Mouse (Mus musculus) lung, adult 18-20 months (tissue): Measurements from ENCODE around the gene Zpbp2.

Source experiments
- DNase-seq, 2 experiments: peaks; one replicate each; pipeline ENCODE4 v3.0.0; 2022; ENCODE audit warnings: mixed read lengths in 2 of 2

The Zpbp2 gene

DNA sequence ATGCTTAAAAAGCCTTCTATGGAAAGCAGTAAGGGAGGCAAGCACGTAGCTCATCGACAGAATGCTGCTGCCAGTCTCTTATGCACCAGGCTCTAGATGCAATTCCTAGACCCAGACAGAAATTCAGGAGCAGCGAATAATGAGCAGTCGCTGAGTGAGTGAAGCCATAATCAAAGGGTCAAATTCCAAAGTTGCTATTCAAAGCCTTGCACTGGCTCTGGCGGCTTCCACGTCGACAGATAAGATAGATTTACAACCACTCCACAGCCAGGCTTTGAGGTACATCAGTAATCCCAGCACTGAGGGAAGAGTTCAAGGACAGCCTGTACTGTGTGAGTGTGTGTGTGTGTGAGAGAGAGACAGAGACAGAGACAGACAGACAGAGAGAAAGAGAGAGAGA lies 10.0 kb downstream of the Zpbp2 start:
- no peak for DNase-seq

DNA sequence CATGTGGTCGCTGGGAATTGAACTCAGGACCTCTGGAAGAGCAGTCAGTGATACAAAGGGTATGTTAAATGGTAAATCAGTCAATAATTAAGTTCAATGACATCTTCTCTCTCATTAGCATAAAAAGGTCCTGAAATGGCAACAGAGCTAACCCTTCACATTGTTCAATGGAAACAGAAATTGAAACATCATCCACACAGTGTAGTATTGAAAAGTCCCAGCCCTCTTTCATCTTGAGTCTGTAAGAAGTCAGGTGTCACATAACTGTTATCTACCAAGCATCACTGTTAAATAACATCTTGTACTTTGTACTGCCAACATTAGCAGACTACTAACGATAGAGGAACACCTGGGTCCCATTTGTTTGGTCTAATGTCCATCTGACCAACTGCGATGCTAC lies 12.1 kb downstream of the Zpbp2 start:
- DNase-seq, result no peak

DNA sequence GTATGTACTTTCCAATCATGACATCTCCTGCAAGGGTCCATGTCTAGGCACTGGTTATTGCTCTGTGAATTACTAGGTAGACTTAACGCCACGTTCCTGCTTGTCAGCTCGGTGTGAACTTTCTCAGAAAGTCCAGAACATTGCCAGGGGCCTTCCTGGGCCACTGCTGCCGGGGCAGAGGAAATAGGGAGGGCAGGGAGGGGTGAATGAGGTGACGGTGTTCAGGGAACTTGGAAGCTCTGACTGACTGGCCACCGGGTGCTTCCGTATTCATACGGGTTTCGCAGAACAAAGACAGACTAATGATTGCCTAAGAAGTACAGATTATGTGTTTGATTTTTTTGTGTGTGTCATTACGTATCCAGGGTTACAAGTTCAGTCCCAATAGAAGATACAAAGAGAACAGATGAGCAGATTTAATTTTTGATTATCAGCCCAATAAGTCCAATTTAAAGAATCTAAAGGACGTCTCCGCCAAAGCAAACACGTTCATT lies 13.1 kb downstream of the Zpbp2 start:
- DNase-seq, result no peak

DNA sequence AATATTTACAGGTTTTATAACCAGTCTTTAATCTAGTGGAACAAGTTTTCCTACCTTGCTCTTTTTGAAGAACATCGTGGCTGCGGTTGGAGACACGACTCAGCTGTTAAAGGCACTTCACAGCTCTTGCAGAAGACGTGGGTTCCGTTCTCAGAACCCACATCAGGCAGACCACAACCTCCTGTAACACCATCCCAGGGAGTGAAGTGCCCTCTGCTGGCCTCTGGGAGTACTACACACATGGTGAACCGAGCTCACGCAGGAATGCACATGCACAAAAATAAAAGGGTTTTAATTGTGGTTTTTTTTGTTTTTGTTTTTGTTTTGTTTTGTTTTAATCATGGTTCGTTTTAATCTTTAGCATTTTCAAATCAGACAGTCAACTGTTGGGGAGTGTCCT lies 17.4 kb downstream of the Zpbp2 start:
- no peak for DNase-seq

DNA sequence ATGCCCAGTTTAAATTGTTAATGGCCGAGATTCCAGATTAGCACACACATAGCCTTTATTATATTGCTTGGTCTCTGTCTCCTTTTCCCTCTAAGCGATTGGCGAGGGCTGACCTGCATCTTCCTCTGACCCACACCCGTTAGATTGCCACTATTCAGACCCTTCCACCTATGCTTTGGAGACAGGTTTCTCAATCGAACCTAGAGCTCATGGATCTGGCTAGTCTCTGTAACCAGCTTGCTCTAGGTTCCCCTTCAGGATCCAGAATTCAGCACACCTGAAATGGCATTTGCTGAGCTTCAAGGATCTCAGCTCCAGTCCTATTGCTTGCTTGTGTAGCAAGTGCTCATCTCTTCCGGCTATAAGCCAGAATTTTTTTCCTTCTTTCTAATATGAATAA lies 18.6 kb downstream of the Zpbp2 start:
- DNase-seq, result no peak

DNA sequence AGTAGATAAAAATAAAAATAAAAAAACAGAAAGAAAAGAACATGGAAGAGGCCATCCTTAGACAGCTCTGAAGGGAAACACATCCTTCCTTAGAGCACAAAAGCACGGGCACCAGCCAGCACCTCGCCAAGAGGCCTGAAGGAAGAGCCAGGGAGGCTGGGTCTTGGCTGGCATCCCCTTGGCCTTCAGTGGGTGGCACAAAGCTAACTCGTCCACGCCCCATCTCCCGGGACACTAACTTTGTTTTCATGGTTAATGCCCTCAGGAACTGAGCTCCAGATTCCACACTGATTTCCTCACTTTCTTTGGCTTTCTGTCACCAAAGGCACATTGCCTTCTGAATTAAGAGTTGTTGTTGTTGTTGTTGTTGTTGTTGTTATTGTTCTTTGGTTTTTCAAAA lies 26.9 kb downstream of the Zpbp2 start:
- no peak for DNase-seq

DNA sequence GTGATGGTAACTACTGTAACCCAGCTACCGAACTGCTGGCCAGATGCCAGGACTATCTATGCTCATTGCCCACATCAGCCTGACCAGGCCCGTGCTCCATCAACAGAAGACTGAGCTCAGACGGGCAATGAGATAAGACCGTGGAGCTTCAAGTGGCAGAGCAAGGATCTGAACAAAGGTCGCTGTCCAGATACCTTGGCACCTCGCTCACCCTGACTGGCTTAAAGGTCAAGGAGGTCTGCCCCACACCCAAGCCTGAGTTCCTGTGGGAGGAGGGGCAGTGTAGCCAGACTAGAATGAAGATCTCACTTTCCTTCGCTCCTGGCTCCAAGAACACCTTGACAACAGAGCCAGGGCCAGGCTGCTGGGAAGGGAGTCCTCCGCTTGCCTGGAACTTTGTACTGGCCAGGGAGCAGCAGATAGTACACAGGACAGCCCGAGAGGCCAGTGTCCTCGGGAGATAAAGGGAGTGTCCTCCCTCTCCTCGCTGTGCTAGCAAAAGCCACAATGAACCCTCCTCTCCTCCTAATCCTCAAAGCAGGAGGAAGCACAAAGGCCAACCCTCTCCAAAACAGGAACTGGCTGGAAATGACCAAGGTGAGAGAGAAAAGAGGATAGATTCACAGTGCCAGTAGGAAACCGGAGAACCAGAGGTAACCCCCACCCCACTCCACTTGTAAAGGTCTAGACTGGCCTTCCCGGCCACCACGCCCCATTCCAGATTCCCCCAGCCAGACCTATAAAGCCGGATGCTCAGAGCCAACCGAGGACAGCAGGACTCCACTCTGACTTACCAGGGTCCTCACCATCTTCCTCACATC lies 29.6 kb downstream of the Zpbp2 start:
- no peak for DNase-seq

DNA sequence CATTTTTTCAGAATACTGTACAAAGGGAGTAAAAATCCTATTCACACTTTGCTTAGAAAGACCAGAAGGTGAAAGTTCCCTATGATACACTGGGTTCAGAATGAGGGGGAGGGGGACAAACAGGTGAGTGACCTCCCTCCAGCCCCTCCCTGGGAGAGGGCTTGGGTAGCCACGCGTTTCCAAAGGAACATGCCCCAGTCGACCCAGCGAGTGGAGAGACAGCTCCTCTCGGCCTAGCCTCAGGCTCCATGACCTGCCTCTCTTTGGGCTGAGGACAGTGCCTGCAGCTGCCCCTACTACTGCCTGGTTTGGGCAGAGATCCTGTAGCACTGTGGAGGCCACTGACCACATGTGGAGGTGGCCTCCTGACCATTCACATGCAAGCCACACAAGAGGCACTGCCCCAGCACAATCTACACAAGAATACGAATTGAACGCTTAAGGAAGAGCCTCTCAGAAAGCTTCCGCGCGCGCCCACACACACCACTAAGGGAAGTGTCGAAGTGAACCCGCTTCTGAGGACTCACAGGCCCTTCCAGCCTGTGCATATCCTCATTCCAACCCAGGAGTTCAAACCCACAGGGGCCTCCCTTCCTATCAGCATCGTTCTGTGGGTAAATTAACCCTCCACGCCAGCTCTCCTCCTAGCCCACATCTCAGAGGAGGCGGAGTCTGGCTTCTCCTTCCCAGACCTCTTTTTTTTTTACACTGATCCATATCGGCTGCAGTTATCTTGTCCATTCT lies 30.6 kb downstream of the Zpbp2 start:
- no peak for DNase-seq

DNA sequence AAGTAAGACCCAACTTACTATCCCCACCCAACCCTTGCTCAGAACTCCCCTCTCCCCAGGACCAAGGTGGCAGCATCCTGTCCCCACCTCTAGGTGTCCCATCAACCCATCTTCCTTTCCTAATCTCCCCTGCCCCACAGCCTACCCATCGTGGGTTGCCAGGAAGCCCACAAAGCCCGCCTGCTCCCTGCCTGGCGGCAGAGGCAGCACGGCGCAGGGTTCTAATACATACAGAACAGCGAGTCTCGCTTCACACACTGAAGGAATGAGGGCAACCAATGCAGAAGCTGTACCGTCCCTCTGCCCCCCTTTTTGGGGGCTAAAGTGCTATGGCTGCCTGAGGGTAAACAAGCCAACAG lies 31.1 kb downstream of the Zpbp2 start:
- no peak for DNase-seq

DNA sequence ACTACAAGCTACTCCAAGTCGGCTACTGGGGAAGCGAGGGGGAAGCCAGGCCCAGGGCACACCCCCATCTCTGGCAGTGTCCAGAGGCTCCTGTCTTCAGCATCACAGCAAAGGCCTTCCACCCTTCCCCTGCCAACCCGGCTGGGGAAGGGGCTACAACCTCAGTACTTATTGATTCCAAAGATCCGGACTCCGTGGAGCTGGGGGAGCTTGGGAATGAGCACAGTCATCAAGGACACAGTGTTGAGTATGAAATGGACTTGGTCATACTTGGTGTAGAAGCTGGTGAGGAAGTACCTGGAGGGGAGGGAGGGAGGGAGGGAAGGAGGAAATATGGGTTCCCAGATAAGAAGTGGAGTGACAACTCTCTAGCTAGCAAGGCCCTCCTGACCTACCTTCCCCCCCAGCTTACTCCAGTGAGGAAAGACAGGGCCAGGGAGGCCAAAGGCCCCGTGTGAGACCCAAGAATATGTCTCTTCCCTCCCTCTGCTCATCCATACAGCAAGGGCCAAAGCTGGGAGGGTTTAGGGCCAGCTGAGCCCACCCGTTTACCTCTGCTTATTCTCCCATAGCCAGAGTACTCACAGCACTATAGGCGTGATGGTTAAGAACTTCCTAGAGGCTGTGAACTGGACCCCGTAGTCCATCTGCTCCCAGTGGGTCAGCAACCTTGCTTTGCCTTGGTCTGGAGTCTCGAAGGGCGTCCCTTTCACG lies 31.8 kb downstream of the Zpbp2 start:
- no peak for DNase-seq

DNA sequence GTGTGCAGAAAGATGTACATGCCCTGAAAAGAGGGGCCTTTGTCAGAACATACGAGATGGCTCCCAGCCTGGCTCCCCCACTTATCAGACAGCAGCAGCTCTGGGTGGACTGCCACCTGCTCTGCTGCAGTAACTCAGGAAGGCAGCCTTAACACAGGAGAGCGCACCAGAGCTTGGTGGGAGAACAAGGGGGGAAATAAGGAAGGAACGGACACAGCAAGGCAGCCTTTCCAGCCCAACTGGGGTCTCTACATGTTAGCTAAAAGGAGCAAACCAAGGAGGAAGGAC lies 32.3 kb downstream of the Zpbp2 start:
- no peak for DNase-seq

DNA sequence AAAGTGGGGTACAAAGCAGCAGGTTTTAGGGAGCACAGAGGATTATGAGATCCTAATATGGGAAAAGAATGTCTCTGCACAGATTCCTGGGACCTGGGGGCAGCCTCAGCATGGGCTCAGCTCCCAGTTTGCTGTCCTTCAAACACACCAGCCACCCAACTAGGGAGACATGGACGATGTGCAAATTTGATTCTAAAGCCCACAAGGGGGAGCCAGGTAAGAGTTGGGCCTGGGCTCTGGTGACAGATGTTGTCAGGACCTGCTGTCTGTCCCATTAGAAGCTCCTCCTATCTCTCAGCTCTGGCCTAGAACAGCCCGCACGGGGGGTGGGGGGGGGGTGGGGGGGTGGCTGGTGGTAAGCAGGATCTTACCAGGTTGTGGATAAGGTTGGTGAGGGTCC lies 32.7 kb downstream of the Zpbp2 start:
- DNase-seq, result no peak

DNA sequence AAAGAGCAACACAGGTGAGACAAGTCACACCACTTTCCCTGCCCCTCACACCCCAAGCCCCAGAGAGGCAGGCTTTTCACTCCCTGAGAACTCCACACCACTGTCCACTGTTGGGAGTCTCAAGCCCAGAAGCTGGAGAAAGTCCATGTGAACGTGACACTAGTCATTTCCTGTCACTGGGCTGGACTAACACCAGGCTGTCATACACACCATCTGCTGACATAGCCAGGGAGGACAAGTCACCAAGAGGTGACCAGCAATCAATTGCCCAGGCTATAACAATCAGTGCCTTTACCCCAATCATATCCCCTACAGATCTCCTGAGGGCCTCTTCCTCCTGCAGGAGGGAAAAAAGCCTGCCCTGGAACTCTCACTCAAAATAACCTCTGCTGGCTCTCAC lies 33.2 kb downstream of the Zpbp2 start:
- DNase-seq, result no peak

DNA sequence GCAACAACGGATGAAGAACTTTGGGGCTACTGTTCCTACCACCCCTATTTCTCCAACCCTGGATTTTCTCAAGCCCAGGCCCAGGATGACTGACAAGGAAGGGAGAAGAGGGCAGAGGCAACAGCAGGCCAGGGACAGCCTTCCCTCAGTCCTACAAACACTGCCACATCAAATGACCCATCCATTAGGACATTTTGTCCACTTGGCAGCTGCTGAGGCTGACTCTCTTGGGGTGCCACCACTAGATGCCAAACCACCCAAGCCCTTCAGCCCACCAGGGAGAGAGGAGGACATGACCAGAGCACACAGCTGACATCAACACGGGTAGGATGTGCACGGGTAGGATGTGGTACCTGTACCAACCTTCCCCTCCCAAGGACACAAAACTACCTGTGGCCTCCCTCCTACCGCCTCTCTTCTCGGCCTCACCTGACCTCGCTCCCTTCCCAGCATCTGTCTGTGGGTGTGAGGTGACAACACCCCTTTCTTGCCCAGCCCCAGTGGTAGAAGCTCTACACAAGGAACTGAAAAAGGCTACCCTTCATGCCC lies 33.8 kb downstream of the Zpbp2 start:
- DNase-seq, result no peak

DNA sequence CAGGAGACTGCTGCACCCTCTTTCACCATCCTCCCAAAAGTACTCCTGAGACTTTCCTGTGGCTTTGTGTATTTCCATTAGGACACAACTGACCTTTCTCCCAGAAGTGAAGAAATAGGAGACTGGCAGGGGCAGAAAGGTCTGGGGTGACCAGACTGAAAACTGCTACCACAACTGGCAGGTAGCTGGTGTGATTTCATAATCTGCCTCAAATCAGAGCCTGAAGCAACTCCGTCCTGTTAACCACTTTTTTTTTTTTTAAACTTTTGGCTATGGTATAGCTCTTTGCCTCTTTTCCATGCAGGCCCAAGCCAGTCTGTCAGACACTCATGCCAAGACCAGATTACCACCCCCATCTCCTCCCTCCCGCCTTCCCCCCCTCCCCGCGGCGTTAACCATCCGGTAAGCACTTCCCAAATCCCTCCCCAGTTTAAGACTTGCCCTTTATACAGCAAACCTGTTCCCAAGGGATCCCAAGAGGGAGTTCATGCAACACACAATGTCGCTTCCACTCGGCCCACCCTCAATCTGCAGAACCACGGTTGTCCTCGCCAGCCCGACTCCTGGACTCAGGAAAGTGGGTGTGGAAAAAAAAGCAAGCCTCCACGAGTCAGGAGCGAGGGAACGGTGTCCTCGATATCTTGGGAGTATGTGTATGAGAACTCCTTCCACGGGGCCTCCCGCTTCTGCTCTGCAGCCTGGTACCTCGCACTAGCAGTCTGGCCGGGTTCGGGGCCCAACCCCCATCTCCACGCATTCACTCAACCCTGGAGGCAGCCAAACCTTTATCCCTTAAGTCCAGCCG lies 35.4 kb downstream of the Zpbp2 start:
- no peak for DNase-seq

DNA sequence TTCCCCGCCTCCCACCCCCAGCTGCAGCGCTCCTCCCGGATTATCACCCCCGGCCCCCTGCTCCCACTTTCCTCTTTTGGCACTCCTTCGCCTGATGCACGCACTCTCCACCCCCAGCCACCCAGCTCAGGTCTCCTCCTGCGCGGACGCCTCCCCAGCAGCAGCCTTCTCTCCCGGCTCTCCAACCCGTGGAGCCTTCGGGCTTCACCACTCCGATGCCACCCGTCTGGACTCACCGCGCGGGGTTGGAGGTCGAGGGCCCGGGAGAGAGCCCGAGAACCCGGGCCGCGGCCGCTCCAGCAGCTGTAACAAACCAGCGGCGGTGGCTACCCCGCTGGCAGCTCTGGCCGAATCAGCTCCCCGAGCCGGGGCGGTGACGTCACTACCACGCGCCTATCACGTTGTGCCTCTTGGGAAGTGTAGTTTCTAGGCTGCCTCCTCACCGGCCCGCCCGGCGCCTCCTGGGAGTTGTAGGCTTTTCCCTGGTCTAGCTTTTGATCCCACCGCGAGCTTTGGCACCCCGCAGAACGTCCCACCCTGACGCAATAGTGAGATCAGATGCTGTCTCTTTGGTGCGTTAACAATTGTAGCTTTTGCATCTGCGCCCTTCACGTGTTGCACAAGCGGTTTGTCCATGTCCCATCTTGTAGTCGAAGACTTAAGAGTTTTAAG lies 36.1 kb downstream of the Zpbp2 start, which contains the start of gene Ormdl3:
Gene Ormdl3 (minus strand): TSS at position 477 of the 672 bp plus-strand sequence.
- peak; percentile 98 for DNase-seq

DNA sequence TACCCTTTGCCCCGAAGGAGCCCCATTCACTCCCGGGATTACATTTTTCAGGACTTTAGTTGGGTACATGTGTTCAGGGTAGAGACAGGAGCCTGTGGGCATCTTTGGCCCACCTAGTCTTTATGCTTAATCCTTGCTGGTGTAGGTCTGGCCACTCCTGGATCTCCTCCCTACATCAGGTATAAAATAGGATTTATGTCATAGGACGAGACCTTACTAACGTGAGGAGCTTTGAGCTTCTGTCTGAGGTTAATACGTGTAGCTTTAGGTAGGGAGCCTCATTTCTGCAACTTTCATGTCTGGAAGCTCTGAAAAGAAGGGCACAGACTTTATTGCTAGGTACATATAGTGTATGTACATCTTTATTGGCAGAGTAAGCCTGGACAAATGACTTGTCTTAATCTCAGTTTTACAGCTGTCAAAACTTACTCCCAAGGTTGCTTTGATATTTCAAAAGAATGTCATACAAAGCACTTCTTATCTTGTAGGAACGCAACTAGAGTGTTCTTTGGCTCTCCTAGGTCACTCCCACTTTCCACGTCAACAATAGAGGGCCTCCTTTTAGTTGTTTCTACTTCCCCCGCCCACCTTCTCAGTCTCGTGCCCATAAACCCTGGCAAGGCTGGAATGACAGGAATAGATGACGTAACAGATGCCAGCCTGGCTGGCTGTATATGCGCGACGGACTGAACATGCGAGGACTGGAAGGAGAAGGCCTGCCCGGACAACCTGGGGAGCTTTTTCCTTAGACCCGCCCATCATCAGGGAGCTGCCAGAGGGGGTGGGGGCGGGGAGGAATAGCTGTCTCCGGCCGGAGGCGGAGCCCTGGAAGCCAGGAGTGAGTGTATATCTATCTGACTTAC lies 37.0 kb downstream of the Zpbp2 start:
- peak; percentile 92 to 95 for DNase-seq

DNA sequence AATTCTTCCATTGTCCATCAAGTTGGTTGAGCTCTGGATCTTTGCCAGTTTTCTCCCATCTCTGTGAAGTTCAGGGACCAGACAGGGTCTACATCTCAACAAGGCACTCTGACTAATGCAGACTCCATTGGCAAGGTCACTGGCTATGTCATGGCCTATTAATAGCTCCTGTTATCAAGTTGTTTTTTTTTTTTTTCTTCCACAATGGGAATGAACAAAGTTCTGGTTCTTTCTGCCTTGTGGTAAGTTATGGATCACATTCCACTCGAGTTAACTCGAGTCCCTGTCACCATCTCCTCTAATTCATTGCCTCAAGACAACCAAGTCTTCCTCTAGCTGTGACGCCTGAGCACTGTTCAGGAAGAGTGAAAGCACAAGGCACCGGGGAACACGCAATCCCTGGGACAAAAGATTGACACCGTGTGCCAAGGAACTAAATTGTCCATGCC lies 38.0 kb downstream of the Zpbp2 start:
- peak in 1 of 2 experiments; percentile 24 for DNase-seq

DNA sequence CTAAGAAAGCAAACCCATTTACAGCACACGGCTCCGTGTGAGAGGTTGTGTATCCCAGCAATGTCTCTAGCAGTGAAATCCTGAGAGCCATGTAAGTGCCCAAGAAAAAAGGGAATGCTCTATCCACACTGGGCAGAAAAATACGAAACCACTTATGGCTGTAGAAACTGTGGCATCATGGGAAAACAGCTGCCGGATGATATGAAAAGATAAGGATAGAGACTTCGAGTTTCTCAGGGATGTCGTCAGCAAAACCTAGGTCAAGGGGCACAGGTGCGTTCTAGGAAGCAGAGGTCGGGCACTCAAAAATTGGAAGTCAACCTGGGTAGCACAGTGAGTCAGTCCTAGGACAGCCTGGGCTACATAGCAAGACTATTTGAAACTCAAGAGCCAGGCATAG lies 38.4 kb downstream of the Zpbp2 start:
- no peak for DNase-seq

DNA sequence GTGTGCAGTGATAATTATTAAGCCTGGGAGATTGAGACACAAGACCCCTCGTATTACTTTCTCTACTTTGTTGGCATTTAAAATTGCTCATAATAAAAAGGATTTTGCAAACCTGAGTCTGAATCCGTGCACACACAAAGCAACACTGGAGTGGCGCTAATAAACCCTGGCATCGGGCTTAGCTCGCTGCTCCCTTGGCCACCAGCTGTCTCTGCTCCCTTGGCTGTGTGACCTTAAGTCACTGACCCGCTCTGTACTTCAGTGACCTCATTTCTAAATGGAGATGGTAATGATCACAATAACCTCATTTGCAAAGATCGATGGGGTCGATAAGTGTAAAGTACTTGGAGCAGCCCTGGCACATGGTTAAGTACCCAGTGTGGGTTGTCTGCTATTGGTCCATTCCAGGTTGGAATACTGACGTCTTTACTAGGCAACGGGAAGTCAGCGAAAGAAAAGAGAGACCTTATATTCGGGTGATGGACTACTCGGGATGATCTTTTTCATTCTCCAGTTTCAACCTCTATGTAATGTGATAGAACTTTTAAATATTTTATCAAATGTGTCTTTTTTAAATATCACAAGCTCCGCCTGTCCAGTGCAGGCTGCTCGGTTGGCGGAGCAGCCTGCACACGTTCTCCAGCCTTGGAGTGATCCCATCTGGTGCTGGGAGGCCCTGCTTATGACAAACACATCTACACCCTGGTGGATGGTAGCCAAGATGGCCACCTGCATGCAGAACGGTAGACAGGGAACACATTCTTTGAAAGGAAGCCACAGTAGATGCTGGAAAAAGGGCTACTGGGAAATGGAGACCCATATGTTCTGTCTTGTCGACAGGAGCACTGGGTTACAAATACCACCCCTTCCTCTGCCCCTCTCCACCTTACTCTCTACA lies 39.9 kb downstream of the Zpbp2 start:
- DNase-seq, result no peak
